Mouse (Mus musculus) left cerebral cortex, adult 18-20 months (tissue): ENCODE measurements at regions not wholly inside any gene's neighbourhood (a gene's known extent, or its start where the extent isn't known, plus 50 kb on each side); places are given as distances from the start of the nearest gene placed in this dataset.
A peak's percentile ranks its signal among the peaks of the same experiment; 100 is the strongest.
"Not testable (repeated sequence)": the region's sequence is repeated elsewhere in the genome, so short reads cannot be mapped to it uniquely, and the experiment has no call there.

ENCODE experiments used
- DNase-seq, 2 experiments: peaks; one replicate each; pipeline ENCODE4 v3.0.0; 2021 to 2022; ENCODE audit warnings: low spot score in 2 of 2, mixed read lengths in 1 of 2

DNA sequence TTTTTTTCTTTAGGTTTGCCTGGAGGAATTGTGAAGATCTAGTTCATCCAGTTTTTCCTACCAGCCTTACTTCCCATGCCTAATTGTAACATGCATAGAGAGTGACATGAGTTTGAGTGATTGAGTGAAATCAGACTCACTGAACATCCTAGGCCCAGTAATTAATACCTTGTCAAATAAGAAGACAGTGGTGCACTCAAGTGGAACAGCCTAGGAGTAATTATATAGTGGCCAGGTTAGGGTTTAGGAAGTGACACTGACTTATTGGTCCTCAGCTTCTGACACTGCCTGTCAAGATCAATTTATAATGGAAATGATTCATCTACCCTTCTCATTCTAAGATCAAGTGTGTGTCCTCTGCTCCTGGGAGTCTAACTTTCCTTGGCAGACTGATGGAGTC is 250.8 kb downstream of the Tpbg start:
- DNase-seq, result no peak

DNA sequence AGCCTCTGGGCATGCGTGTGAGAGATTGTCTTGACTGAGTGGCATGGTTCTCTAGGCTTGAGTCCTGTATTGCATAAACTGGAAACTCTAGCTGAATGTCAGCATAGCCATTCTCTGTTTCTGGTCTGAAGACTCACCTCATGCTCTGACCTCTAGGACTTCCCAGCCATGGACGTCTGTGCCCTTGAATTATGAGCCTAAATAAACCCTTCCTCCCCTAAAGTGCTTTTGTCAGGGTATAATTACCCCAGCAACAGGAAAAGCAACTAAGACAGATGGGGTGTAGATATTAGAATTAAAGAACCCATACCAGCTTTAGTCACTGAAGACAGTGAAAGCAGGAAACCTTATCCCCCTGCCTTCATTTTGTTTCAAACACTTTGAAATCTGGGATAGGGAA is 253.3 kb downstream of the Tpbg start:
- DNase-seq, result no peak

GRCm38 (mm10) chr9:86096246-86096645 is 254.1 kb downstream of the Tpbg start:
- DNase-seq, result no peak

GRCm38 (mm10) chr9:86099325-86099724 is 257.1 kb downstream of the Tpbg start:
- no peak for DNase-seq

DNA sequence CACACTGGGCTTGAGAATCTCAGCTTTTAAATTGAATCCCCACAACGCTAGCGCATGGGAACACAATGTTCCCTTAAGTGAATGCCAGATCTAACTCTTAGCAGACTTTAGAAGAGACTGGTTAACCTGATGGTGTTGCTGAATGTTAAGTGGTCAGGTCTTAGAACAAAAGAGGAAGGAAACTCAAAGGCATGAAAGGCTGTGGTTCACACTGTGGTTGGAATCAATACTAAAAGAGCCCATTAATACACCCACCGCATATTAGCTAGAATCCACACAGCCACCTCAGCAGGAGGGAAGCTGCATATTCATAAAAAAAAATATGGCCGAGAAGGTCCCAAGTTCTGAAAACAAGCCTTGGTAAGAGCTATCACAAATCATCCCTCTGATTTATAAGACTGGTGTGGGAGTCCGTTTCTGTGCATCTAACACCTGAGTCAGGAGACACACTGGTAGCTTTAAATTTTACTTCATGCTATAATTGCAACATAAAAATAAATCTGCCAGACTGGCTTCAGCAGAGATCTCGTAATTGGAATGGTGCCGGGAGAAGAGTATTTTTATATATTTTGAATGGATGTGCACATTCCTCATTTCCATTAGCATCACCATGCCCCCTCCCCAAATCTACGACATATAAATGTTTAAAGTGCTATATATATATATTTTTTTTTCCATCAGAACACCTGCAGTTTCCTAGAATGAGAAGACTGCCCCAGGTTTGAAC is 259.3 kb downstream of the Tpbg start:
- no peak for DNase-seq

DNA sequence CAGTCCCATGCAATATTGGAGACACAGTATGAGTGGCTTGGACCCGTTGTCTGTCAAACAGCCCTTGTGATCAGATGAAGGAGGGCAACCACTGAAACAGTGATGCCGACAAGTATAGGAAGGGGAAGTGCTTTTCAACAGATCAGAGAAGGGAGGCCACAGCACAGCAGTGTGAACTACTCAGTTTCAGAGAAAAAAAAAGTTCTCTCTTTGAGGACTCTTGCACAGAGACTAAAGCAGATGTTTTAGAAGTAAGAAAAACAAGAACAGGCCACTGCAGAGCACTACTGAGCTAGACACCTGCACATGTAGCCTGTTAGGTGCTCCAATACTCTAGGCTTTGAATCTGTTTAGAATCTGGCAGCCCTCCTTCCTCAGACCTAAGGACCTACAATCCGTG is 261.4 kb downstream of the Tpbg start:
- DNase-seq, result no peak

DNA sequence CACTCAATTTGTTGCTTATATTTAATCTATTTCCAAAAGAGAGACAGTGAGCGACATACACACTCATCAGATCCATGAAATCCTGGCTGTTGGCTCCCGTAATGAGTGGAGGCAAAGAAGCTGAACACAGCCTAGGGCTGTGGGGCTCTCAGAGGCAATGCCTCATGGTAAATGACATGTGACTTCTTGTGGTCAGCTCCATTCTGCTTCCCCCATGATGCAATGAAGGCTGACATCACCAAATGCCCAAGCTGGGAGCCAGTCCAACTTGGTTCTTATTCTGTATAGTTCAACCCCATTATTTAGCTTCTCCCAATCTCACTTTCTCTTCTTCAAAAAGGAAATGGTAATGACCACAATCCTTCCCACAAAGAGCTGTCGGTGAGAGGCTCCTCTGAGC is 262.5 kb downstream of the Tpbg start:
- DNase-seq, result no peak

GRCm38 (mm10) chr9:86105851-86106250 is 263.7 kb downstream of the Tpbg start:
- DNase-seq, result no peak

DNA sequence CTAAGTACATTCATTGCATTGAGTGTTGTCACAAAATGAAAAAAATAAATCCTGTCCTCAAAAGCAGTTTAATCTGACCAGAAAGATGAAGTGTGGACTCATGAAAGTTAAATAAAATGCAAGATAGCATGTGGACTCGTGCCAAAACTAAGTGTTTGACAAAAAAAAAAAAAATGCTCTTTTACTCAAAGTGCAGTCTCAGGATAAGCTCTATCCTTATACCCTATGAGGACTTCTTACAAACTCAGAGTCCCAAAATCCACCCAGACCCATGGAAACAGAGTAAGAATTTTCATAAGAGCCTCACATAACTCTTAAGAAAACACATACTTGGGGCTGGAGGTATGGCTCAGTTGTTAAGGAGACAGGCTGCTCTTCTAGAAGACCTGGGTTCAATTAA is 267.7 kb downstream of the Tpbg start:
- DNase-seq, result no peak

- no peak for DNase-seq
These were observed 277.2 kb downstream of the Tpbg start for GRCm38 (mm10) chr9:86119370-86119769.

GRCm38 (mm10) chr9:86135617-86136016 is 293.4 kb downstream of the Tpbg start:
- DNase-seq, result not testable (repeated sequence)

DNA sequence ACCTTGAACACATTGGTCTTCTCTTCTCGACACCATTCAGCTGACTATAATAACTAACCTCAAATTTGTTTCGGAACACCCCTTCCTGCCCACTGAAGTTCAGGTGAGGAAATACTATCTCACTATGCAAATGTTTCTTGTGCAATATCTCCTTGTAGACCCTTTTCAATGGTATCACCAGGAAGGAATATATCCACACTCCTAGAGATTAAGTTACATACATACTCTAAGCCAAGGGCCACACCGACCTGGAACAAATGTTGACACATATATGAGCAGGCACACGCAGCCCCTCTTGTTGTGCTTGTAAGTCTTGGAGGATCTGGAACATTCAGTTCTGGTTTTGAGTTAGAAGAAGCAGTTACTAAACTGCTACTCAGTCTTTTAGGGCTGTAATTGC is 303.7 kb downstream of the Tpbg start:
- DNase-seq, result no peak

DNA sequence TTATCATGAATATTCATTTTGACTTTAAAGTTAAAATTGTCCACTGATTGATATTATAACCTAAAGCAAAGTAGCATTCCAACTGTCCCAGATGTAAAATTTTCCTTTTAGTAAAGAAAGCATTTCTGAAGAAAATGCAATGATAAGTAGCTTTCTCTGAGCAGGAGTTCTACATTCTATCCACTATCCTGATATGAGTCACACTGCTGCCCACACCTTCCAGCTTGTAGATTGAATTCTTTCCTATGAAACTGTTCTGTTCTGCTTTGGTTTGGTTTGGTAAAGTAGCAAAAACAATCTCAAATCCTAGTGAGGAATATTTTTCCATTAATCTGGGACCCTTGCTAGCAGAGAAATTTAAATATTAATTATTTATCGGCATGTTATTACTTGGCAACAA is 304.4 kb downstream of the Ube2cbp start:
- DNase-seq, result peak; percentile 5 to 11

GRCm38 (mm10) chr9:86166362-86167067 is 298.2 kb downstream of the Ube2cbp start:
- no peak for DNase-seq

GRCm38 (mm10) chr9:86170756-86171155 is 294.0 kb downstream of the Ube2cbp start:
- DNase-seq, result no peak

DNA sequence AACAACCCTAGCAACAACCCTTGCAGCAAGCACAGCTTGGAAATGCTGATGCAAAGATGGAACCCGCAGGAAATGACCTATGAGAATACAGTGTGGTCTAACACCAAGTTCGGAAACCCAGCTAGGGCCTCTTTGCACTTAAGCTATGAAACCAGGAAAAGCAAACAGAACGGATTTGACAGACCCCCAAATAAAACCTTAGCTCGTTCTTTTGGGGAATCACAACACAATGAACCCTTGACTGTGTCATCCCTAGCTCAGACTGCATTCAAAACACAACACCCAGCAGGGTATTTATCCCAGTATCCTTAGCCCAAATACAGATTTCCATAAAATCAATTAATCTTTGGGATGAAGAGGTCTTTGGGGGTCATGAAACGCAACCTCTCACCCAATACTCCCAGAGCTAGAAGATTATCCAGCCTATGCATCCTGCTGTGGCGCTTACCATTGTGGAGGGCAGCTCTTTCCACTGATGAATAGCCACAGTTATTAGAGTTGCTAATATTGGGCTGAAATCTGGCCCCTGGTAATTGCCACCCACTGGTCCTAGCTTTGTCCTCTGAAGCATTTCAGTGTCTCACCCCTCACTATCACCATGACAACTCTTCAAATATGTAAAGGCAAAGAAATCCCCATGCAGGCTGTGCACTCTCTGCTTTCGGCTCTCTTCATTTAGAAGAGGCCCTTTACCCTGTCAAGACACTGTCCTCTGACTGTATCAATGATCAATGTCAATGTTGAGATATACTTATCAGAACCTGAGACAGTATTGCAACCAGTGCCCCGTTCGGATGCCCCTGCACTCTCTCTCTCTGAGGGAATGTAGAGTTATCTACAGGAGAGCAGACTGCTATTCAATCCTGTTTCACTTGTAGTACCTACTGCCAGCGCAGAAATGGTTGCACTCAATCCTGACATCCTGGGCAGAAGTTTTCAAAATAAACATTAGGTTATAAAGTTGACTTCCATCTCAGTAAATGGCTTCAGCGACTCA is 277.7 kb downstream of the Ube2cbp start:
- DNase-seq, result no peak

GRCm38 (mm10) chr9:86188873-86189272 is 275.9 kb downstream of the Ube2cbp start:
- no peak for DNase-seq

DNA sequence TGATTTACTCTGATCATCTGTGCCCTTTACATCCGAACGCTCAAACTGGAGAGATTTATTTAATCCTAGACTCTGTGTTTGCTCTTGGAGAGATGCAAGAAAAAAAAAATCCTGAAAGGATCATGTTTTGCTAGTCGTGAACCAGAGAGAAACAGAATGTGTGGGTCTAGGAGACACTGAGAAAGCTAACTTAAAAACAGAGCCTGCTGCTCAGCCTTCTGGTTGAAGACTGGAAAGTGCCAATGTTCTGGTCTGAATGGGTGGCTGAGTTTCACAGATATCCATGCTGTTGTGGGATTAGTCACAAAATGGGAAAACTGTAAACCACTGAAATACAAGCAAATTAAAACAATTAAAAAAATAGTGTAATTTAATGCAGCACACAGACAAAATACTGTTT is 259.7 kb downstream of the Ube2cbp start:
- DNase-seq, result peak in 1 of 2 experiments; percentile 32

DNA sequence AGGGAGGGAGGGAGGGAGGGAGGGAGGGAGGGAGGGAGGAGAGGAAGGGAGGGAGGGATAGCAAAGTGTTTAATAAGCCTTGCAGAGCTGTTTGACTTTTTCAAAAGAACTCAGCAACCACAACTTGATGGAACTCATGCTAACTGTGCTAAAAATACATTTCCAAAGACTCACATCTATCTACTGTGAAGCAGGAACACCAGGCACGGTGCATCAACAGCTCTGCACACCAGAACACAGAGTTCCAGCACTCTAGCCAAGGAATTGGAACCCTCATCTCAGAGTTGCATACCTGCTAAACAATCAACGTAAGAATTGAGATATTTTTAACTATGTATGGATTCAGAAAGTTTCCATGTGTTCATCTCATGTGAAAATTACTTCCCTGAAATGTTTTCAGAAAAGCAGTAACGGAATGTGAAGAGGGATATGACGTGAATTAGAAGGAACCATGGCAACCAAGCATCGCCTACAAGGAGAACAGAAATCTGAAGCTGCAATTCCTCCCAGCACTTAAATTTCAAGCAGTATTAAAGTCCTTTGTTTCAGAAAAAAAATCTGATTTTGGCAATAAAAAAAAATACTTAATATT is 256.3 kb downstream of the Ube2cbp start:
- peak; percentile 15 to 36 for DNase-seq

- no peak for DNase-seq
These were observed 253.5 kb downstream of the Ube2cbp start for GRCm38 (mm10) chr9:86211267-86211666.

DNA sequence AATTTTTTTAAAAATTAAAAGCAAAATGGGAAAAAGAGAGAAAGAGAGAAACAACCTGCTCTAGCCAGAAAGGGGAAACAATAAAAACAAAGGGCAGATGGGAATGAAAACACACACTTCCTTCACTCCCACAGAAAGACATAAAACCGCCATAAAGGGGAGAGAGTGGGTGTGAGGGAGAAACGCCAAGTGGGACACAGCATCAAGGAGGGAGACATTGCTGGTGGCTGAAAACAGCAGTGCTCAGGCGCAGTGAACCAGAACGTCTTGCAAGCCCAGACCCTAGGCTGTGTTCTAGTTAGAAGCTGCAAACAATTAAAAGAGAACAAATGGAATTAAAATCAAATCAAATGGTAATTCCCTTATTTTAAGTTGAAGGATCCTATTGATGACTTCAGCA is 245.1 kb downstream of the Ube2cbp start:
- peak; percentile 20 to 50 for DNase-seq
